Comparison of ENCODE assay signal across 9 mouse cellular contexts in the genomic region with DNA sequence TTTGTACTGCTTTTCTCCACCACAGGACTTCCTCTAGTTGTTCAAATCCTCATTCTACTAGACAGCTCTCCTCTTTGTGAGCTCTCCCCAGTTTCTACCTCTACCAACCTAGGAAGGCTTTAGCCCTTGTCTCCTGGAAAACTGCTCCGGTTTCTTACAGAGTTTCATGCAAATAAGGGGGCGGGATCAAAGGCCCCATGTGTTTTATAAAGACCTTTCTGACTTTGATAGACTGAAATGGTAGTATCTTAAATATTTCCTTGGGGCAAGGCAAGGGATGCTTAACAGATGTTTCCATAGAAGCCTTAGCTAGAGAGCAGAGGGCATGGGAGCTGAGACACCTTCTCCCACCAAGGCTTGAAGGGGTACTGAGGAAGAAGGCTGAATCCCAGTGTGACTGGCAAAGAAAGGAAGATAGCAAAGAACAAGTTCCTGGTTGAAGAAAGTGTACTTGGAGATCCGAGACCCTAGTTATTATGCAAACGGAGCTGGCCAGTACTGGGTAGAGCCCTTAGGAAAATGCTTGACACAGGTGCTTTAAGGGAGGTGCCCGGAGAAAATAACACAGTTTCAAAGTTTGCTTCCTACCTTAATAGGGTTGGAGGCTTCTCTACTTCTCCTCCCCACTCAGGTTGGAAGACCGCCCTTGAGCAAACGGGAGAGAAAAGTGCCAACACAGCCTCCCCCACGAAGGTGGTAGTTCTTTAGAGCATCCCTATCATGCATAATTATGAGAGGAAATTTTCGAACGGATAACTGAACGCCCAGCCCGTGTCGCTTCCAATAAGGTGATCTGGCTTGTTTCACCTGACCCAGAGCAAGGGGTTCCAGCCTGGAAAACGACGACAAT. TPM values are rescaled to one million over a fixed set of nuclear protein-coding genes. Genes with fewer than 3 reads are reported as not detected.
DNase-seq lines count a peak whose midpoint lies in the region; ATAC-seq and TF ChIP-seq lines count a peak whose summit lies in the region.
"Had no signal": no experiment of that assay in that cellular context is flagged by ENCODE, and none has a peak within 500 bp of the region (broad histone marks: within the 10 kb centered on the region; RNA-seq: fewer than 3 reads in every experiment).

Gene Pik3c2b (plus strand): TSS at position 657 of the 850 bp plus-strand sequence.

- DNase-seq in gastrocnemius, adult 2 months, result no peak
- no peak for DNase-seq in gastrocnemius, adult 18-20 months (ENCODE audit: low spot score)
- peak; percentile 32 to 48 for DNase-seq in B cell, adult 2 months
- no peak for DNase-seq in liver, embryonic 14.5 days (ENCODE audit: low read depth in 3 of 3, low spot score in 3 of 3)
- DNase-seq in natural killer cell, adult 2 months (ENCODE audit: low spot score in 2 of 2), result no peak
- no peak for DNase-seq in ovary, adult 18-20 months (ENCODE audit: low spot score)

- H3K4me1 ChIP-seq in embryonic facial prominence, embryonic 15.5 days, result peaks cover 29% of the 10 kb centered on the region
- H3K4me1 ChIP-seq in hindbrain, embryonic 13.5 days (replicated peaks), result peaks cover 46% of the 10 kb centered on the region
- 0 out of 4 replicates have a peak, but pooled peaks cover 0 to 4% of the 10 kb centered on the region in 2 experiments for H3K4me1 ChIP-seq in liver, embryonic 14.5 days (replicated peaks; ENCODE audit: control insufficient read depth in 2 of 2, insufficient read depth in 2 of 2, low read length in 1 of 2)

- no peaks in the 10 kb centered on the region for H3K36me3 ChIP-seq in embryonic facial prominence, embryonic 15.5 days
- no peaks in the 10 kb centered on the region for H3K36me3 ChIP-seq in hindbrain, embryonic 13.5 days
- no peaks in the 10 kb centered on the region for H3K36me3 ChIP-seq in liver, embryonic 14.5 days (replicated peaks; ENCODE audit: control insufficient read depth, insufficient read depth, low read depth)

- H3K4me3 ChIP-seq in gastrocnemius, adult 2 months, result peak within 1 kb of the TSS; percentile 97
- H3K4me3 ChIP-seq in embryonic facial prominence, embryonic 15.5 days (replicated peaks), result peak within 1 kb of the TSS; percentile 84
- peak within 1 kb of the TSS; percentile 88 for H3K4me3 ChIP-seq in hindbrain, embryonic 13.5 days
- H3K4me3 ChIP-seq in liver, embryonic 14.5 days (ENCODE audit: insufficient read depth in 1 of 2, low read depth in 2 of 2, low read length in 2 of 2), result peak within 1 kb of the TSS; percentile 61 to 66

- no peak for TF ChIP-seq CTCF in gastrocnemius, adult 2 months (IDR thresholded peaks at IDR 0.05)
- no peak for TF ChIP-seq CTCF in liver, embryonic 14.5 days (IDR thresholded peaks at IDR 0.05; ENCODE audit: low read depth)

- 4% methylated on average over 15 of the region's 15 CpGs for WGBS in embryonic facial prominence, embryonic 15.5 days
- 3% methylated on average over 15 of the region's 15 CpGs for WGBS in hindbrain, embryonic 13.5 days
- 7% methylated on average over 15 of the region's 15 CpGs for WGBS in liver, embryonic 14.5 days (ENCODE audit: insufficient replicate concordance)

- no peaks in the 10 kb centered on the region for H3K27me3 ChIP-seq in embryonic facial prominence, embryonic 15.5 days
- no peaks in the 10 kb centered on the region for H3K27me3 ChIP-seq in hindbrain, embryonic 13.5 days
- peaks cover 28% of the 10 kb centered on the region for H3K27me3 ChIP-seq in liver, embryonic 14.5 days (ENCODE audit: control insufficient read depth, insufficient read depth, low read length)
- H3K27me3 ChIP-seq: Patski had no signal

- peak within 1 kb of the TSS; percentile 93 for H3K27ac ChIP-seq in gastrocnemius, adult 2 months
- H3K27ac ChIP-seq in embryonic facial prominence, embryonic 15.5 days (replicated peaks), result peak within 1 kb of the TSS; percentile 90
- peak within 1 kb of the TSS; percentile 99 for H3K27ac ChIP-seq in hindbrain, embryonic 13.5 days
- no peak within 1 kb of the TSS for H3K27ac ChIP-seq in liver, embryonic 14.5 days

- H3K9ac ChIP-seq in embryonic facial prominence, embryonic 15.5 days, result peak within 1 kb of the TSS; percentile 92
- peak within 1 kb of the TSS; percentile 99 for H3K9ac ChIP-seq in hindbrain, embryonic 13.5 days
- peak within 1 kb of the TSS; percentile 58 for H3K9ac ChIP-seq in liver, embryonic 14.5 days (replicated peaks)

- H3K9me3 ChIP-seq in embryonic facial prominence, embryonic 15.5 days (replicated peaks), result no peaks in the 10 kb centered on the region
- H3K9me3 ChIP-seq in hindbrain, embryonic 13.5 days, result no peaks in the 10 kb centered on the region
- H3K9me3 ChIP-seq in liver, embryonic 14.5 days (ENCODE audit: control insufficient read depth, low read length), result no peaks in the 10 kb centered on the region

- TF ChIP-seq EP300 in liver, embryonic 14.5 days (IDR thresholded peaks at IDR 0.05; ENCODE audit: low read depth), result no peak

- peak within 1 kb of the TSS; percentile 87 for H3K4me2 ChIP-seq in embryonic facial prominence, embryonic 15.5 days (replicated peaks)
- H3K4me2 ChIP-seq in hindbrain, embryonic 13.5 days, result peak within 1 kb of the TSS; percentile 83
- H3K4me2 ChIP-seq in liver, embryonic 14.5 days (ENCODE audit: low read depth), result peak within 1 kb of the TSS; percentile 88

- intact Hi-C loops in gastrocnemius, adult 2 months (cut with DNase I), result loop anchor here (10.0 kb wide), 1 partner anchor 270 kb away; no protein-coding TSS in a partner anchor

- no peak for ATAC-seq in embryonic facial prominence, embryonic 15.5 days (ENCODE audit: insufficient number of reproducible peaks, low FRiP score, low TSS enrichment, low read depth)
- ATAC-seq in hindbrain, embryonic 13.5 days (ENCODE audit: low FRiP score), result peak; percentile 5; the same call in 1 of the 2 replicates
- no peak for ATAC-seq in liver, embryonic 14.5 days (ENCODE audit: insufficient read depth)

RNA-seq across cellular contexts. Expression of gene Pik3c2b, which starts in this region (rescaled TPM):
- total RNA-seq in gastrocnemius, adult 2 months (2021), result 10 to 100 TPM in 1 of 2 experiments, 1 to 10 TPM in 1; 9.8 to 11.0 TPM
- 10 to 100 TPM in 1 of 2 experiments, 1 to 10 TPM in 1; 8.2 to 10.8 TPM for total RNA-seq in gastrocnemius, adult 18-20 months (2021)
- polyA plus RNA-seq in embryonic facial prominence, embryonic 15.5 days (2015; fragmentation: Nextera tagmentation; extraction: Ambion mirVana), result 6.2 and 8.1 TPM in 2 replicates
- 14.6 and 15.3 TPM in 2 replicates for polyA plus RNA-seq in hindbrain, embryonic 13.5 days (2015; fragmentation: Nextera tagmentation; extraction: Ambion mirVana)
- polyA plus RNA-seq in liver, embryonic 14.5 days (2012; rRNA removed), result 0.76 and 0.83 TPM in 2 replicates
- polyA plus RNA-seq in liver, embryonic 14.5 days (2014; fragmentation: Nextera tagmentation; extraction: Ambion mirVana), result 0.48 and 0.75 TPM in 2 replicates

Comparison
In these comparisons a context has a peak if more than half of its experiments do, and no peak if none do; other contexts are left out.
1. DNase-seq: peak in B cell, adult 2 months (2 of 2); none in gastrocnemius, adult 2 months (single experiment), gastrocnemius, adult 18-20 months (single experiment), liver, embryonic 14.5 days (0 of 3), natural killer cell, adult 2 months (0 of 2) and ovary, adult 18-20 months (single experiment).
2. Peak in every context shown above with its lines, with median percentiles within 50 percentile points of each other: H3K4me3 ChIP-seq, H3K4me2 ChIP-seq and H3K9ac ChIP-seq.